Mouse (Mus musculus) embryo, embryonic 10 days (tissue): ENCODE measurements around the gene Igflr1.

Source experiments
- DNase-seq: peaks from one replicate; pipeline ENCODE4 v3.0.0-alpha.2; 2015; ENCODE audit warnings: low spot score

Gene Igflr1

DNA sequence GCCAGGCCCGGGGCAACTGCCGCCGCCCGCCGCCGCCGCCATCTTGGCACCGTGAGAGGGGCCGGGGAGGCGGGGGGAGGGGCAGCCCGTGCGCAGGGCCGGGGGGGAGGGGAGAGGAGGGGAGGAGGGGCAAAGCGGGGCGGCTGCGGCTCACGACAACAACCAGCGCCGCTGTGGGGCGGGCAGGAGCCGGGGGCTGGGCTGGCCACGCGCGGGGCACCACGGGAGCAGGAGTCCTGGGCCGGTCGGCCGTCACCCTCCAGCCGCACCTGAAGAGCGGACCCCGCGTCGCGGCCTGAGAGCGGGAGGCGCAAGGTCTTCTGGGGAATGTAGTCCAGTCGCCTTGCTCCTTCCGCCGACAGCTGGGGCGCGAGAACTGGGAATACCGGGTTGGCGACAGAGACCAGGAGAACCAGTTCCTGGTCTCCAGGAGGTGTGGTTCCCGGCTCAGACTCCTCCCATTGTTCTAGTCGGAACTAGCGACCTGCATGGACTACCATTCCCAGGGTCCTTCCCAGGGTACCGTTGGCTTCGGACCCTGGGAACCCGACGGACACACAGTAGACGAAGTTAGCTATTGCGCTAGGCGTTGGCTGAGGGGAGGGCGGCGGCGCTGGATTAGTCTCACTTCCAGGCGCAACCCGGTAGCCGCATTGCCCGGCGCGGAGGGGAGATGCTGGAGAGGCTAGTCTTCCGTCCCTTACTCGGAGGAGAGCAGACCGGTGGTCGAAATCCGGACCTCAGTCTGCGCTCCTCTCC, 23.6 kb downstream of the Igflr1 start, which contains the start of gene Kmt2b:
Gene Kmt2b (minus strand): TSS at position 51 of the 759 bp plus-strand sequence.
- DNase-seq, result peak; percentile 99

DNA sequence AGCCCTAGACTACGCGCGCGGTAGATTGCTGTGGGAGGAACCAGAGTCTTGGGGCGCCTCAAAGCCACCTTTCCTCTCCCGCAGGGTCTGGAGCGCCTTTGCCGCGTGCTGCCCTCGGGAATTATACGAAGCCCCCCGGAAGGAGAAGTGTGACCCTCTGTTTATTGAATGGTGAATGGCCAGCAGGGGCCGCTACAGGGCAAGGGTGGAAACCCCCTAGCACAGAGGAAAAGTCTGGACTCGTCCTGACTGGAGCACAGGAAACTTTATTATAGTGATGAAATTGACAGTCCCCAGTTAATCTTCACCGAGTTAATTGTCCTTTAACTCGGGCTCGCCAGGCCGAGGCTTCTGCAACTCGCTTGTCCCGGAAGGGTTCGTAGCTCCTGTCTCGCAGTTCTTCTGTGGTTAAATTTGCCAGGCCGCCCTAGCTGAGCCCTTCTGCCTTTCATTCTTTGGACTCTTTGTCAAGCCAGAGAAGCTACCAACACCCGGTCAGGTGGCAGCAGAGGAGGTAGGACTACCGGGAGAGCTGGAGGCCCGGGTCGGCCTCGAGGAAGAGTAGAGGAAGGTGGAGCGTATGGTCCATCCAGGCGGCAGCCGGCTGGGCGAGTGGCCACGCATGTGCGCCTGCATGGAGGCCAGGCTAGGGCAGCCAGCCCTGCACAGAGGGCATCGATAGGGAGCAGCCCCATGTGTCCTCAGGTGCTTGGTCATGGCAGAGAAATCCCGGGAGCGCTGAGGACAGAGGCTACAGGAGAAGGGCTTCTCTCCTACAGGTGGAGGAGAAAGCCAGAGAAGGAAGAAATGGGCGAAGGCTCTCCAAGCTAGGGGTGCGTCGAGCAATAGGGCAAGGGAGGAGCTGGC, 24.4 kb downstream of the Igflr1 start:
- peak; percentile 94 for DNase-seq

DNA sequence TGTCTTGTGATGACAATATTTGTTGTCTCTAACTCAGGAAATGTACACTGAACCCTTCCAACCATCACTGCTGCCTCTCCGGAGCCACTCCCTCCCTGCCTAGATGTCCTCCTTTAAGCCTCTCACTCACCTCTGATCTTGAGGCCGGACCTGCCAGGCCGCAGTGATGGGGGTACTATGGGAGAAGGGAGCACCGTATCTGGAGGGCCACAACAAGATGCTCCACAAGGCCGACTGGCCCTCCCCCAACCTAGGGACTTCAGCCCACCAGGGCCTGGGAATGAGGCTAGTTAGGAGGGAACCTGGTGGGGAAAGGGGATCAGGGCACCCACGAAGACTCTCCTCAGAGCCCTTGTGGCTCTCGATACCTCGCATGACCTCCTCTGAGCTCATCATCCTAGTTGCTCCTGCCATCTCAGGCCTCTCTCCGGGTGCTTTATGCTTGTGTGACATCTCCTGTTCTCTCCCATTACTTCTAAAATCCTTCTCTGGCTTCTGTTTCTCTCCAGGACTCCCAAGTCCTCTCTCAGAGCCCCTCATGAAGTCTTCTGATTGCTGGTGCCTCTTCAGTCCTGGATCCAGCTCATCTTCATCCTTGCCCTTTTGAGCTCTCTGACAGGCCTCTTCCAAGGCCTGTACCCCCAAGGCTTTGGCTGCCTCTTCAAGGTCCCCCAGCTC, 25.8 kb downstream of the Igflr1 start:
- DNase-seq, result no peak

DNA sequence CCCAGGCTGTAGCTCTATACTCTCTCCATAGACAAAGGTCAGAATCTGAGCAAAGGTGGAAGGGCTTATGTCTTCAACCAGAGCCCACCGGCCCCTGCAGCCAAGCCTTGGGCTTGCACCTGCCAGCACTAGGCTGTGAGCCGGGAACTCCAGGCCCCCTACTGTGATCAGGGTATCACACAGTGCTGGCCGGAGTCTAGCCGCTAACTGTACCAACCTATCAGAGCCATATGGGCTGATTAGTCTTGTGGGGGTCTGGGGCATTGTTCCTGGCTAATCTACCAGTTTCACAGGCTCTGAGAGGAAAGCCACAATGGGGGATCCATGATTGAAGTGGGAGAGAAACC, 26.4 kb downstream of the Igflr1 start:
- DNase-seq, result no peak

DNA sequence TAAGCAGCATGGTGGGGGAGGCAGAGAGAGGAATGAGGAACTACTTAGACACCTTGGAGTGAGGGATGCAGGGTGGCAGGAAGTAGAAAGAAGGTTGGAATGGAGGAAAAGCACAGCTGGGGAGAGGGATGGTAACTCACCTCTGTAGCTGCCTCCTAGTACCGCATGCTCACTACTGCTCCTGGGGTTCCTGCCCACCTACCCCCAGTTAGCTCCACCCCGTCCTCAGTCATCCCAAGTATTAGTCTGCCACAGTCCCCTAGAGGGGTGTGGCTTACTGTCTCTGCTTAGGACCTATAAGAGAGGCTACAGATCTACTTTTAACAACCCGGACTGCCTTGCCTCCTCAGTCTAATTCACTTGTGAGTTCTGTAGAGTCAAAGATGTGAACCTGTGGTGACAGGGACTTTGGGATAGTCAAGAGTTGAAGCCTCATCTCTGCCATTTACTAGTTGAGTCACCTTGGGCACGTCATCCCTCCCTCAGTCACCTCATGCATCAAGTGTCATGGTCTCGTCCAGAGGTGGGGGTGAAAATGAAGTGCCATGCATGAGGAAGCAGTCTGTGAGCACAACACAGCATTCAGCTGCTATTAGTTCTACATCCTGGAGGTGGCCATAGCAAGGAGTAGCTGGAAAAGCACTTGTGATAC, 27.7 kb downstream of the Igflr1 start:
- no peak for DNase-seq

DNA sequence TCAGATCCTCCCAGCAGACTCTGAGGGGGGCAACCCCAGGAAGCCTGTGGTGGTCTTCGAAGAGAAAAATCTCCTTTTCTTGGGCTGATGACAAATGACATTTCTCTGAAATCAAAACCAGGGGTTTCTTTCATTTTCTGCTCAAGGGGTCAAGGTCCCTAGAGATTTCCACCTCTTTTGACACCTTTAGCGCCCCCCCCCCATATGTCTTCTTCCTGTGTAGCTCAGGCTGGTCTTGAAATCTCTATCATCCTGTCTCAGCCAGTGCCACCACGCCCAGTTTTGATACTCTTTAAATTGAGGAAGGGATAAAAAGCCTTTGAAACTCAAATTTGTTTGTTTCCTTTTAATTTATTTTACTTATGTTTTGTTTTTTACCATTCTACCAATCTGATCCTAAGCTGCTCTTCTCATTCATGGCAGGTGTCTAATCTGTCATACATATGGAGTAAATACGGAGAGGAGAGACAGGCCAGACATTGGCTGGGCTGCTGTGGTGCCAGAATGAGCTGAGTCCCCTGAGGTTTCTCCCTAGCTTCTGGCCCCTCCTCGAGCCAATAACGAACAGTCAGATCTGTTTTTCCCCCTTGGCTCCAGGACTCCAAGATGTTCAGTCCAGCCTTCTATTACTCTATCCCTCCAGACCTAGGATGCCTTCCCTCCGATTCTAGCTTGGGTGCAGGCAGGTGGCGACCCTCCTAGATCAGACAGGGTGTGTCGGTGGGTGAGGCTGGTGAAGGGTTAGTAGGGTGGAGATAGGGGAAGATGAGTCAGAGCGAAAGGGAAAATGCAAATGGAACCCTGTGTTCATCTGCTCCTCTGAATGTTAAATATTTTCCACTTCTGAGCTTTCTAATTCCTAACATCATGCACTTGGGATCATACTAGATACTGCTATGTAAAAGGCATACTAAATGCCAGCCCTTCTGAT, 28.6 kb downstream of the Igflr1 start:
- DNase-seq, result no peak

DNA sequence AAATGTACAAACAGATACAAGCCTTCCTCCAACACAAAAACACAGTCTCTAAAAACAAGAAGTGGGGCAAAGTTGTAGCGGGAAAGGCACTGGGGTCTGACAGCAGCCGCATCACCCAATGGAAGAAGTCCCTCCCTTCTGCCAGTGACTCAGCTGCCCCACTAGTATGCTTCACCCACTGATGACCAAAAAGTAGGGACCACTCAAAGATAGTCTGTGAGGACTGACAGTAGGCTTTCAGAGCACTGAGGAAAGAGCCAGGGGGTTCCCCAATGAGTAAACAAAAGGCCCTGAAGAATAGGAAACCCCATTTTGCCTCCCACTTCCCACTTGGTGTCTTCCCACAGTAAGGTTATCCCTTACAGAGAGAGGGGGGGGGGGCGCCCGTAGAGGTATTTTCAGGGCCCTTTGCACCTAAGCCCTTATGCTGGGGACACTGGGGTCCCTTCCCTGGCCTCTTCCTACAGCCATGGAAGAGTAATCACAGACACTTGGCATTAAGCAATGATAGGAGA, 29.3 kb downstream of the Igflr1 start:
- no peak for DNase-seq

DNA sequence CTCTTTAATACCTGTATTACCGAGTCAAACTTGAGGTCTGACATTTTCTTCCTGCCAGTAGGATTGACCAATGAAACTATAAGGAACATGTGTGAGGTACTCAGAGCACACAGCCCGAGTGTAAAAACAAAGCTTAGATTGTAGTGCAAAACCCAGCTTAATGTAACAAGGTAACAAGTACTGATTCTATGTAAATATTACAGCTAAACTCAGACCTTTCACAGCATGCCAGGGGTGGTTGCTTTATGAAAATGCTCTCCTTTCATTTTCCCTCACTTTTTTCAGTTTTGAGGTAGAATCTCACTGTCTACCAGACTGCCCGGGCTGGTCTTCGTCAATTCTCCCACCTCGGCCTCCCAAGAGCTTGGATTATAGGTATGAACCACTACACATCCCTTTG, 30.9 kb downstream of the Igflr1 start:
- no peak for DNase-seq

DNA sequence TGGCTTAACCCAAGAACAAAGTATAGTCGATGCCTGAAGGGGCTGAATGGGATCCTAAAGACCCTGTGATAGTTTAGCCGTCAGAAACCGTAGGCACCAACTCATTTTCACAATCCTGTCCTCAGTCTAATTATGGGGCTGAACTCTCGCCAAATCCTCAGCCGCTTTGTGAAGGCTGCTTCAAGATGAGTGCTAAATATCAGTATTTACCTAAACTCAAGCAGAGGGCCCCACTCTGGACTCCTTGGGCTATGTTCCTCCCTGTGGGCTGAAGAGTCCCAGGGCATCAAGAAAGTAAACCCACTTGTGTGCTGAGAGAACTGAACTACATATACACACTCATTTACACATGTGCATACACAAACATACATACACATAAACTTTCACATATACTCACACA, 31.6 kb downstream of the Igflr1 start:
- DNase-seq, result no peak

DNA sequence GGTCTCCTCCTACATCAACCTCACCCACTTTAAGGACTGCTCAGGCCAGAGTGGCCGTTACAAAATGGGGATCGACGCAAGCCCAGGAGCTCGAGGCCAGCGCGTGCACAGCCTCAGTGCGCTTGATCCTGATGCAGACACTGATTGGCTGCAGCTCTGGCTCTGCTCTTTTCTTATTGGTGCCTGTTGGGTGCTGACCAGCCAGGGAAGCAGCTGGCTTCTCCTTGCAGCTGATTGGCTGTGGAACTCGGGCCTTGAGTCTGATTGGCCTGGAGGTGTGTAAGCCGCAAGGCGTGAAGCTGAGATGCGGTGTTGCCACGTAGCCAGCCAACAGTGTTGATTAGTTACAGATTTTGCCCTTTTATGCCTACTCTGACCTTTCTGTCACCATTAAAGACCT, 33.6 kb downstream of the Igflr1 start, which contains the start of gene Zbtb32:
Gene Zbtb32 (minus strand): TSS at position 124 of the 400 bp plus-strand sequence.
- no peak for DNase-seq

DNA sequence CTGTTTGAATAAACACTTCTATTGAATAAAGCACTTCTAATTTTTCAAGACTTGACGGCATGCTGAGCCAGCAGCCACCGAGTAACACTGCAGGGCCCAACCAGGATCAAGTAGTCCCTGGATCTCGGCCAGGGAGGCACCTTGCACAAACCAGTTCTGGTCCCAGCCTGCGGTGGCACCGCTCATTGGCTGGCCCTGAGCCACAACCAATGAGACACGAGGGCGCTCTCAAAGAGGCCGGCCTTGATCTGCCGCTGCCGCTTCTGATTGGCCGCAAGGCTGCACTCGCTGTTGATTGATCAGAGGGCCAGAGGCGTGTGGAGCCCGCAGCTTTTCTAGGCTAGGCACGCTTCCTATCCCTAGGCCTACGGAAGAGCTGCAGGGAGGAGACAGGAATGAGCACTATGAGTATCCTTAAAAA, 34.7 kb downstream of the Igflr1 start:
- DNase-seq, result peak; percentile 91

DNA sequence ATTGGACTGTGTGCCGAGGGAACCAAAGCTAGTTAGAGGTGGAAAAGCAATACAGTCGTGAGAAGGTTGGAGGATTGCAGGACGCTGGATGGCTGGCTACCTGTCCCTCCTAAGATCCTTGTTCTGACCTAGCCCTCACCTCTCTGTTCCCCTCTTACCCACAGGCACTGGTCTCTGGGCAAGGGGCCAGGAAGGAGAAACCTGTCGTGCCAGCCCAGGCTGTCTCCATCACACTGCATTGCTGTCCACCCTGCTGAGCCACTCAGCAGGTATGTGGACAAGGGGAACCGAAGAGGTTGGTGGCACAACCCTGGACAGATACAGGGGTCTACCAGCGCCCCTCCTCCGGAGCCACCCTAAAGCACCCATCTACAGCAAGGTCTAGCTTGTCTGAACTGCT, 35.4 kb downstream of the Igflr1 start:
- no peak for DNase-seq

DNA sequence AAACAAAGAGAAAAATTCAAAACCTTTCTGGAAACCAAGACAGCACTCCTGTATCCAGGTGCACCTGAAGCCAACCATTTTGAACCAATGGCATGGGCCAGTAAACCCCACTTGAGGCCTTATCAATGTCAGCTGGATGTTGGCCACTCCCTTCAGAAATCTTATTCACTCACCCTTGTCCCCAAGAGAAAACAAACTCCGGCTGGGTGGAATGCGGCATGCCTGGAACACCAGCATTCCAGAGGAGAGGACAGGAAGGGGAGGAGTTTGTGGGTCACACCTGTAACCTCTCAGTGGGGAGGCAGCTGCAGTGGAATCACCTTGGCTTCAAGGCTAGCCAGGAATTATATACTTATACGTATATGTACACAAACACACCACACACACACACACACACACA, 37.4 kb downstream of the Igflr1 start:
- DNase-seq, result peak; percentile 33

DNA sequence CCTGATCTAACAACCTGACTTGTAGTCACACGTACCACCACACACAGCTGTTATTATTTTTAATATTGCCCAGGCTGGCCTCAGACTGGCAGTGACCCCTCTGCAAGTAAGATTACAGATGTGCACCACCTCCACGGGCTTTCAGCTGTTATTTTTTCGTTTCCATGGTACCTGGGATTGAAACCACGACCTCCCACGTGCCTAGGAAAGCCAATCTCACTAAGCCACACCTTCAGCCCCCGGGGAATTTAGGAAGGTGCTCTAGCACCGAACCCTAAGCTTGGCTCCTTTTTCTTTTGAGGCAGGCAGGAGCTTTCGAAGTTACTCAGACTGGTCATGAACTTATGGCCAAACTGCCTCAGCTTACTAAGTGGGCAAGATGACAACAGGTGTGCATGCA, 39.2 kb downstream of the Igflr1 start:
- DNase-seq, result no peak

DNA sequence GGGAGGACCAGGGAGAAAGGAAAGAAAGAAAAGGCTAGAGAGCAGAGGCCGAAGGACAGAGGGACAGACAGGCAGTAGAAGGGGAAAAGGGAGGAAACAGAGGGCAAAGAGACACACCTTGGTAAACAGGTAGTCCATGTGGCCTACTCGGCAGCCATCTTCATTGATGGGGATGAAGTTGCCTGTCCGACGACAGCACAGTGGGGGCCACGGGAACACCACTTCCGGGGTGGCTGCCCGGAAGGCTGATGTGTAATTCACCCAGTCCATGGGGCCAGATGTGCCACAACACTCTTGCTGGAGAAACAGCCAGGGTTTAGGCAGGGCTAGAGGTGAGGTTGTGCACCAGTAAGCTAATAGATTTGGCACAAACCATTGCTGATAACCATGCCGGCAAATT, 39.7 kb downstream of the Igflr1 start:
- DNase-seq, result no peak

DNA sequence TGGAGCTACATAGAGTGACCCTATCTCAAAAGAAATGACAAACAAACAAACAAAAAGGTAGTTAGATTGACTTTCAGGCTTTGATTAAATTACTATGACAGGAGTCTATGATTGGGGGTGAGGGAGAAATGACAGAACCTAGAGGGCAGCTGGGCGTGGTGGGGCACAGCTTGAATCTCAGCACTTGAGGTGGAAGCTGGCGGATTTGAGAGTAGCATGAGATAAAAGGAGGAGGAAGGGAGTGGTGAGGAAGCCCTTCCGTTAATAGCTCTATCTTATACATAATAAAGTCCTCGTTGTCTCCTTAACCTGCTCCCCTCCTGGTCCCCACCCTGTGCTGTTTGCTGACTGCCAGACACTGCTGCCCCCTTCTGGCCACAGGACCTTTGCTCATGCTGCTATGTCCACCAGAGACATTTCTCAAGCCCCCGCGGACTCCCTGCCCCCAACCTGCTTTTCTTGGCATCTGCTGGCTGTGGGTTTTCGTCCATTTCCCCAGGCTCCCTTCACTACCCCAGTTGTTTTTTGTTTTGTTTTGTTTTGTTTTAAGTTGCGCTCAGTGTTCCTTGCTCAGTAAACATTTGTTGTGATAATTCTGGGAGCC, 42.6 kb downstream of the Igflr1 start:
- DNase-seq, result peak; percentile 75

DNA sequence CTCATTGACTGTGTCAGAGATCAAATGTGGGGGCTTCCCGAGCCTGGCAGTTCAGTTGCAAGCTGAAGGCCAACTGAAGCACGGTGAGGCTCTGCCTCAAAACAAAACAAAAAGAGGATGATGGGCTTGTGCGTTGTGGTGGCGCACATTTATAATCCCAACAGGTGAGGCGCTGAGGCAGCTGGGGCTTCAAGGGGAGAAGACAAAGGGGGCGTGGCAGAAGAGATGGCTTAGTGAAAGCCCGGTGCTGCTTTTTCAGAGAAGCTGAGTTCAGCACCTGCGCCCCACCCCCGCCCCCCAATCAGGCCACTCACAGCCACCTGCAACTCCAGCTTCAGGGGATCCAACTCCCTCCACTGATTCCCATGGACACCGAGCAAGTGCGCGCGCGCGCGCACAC, 43.2 kb downstream of the Igflr1 start:
- DNase-seq, result no peak

DNA sequence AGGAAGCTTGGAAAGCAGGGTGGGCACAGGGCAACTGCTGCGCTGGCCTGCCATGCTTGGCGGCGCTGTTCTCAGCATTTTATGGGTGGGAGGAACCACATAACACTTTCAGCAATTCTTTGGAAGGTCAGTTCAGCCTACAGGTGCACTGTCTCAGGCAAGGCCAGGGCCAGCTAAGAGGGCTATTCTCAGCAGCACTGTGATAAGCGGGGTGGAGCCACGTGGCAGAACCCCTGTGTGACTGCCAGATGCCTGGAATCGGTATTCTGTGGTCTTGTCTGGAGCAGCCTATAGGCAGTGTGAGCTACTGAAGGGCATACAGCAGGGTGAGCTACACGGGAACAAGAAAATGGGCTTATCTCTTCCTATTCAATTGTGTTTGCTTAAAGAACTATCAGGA, 44.8 kb downstream of the Igflr1 start:
- DNase-seq, result no peak

DNA sequence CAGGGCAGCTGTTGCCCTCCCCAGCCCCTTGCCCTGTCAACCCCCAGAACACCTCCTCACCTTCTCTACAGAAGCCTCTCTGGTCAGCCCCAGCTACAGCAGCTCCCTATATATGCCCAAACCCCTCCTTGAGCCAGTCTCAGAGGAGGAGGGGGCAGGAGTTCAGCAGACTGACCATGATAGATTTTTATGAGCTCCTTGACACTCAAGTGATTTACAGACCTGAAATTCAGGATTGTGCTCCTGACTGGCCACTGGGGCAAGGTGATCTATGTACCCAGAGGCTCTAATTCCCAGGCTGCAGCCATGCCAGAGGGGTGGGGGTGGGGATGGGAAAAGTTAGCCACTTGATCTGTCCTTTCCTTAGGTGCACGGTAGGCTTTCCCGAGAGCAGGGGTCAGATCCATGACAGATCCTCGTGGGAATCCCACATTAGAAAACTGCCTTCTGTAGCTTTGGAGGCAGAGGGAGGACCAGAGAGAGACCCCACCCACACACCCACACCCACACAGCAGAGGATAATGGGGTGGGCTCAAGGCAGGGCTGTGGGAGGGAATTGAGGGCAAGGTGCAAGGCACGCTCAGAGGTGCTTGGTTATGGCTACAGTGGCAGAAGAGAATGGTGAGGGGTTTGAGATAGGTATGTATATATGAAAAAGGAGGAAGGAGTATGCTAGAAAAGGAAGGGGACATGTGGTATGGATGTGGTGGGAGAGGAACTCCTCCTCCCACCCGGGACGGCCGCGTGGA, 47.6 kb downstream of the Igflr1 start, which contains the start of gene Upk1a:
Gene Upk1a (minus strand): TSS at position 194 of the 749 bp plus-strand sequence.
- DNase-seq, result no peak
